Mouse (Mus musculus) urinary bladder, postnatal 14 days (tissue): Measurements from ENCODE around the gene Rbm39.
"Not testable (repeated sequence)": the region's sequence is repeated elsewhere in the genome, so short reads cannot be mapped to it uniquely, and the experiment has no call there.

Experiments
- DNase-seq: peaks from one replicate; pipeline ENCODE4 v3.0.0; 2021; ENCODE audit warnings: low spot score

The Rbm39 gene

DNA sequence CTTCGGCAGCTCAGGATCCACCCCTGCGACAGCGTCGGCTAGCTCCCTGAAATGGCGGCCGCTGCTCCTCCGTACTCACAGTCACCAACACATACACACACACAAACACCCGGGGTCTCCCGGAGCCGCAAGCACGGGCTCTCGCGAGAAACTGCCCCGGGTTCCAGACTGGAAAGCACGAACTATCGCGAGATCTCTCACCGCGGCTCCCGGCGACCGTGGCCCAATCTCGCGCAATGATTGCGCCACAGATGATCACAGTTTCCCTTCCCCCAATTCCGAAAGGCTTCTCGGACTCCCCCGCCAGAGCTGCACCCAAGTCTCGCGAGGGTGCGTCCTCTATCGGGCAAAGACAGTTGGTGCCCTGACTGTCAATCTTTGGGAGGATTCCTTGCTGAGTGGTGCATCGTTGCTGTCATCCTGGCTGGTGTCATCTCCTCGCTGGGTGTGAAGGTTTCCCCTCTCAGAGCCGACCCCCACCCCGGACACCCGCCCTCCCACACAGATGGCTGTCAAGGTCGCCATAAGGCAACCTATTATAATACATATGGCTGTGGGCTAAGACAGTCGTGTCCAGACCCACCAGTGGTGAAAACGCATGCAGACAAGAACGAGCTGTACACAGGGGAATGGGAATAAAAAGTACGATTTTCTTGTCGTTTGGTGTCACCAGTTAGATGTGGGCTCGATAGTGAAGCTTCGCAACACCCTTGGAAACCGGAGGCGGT is at the start of gene Rbm39:
TSS of gene Rbm39 (minus strand) at position 145 of the 728 bp plus-strand sequence.
- peak; percentile 100 for DNase-seq

- no peak for DNase-seq
Measured at GRCm38 (mm10) chr2:156229171-156229570, 49.1 kb upstream of the Rbm39 start.

DNA sequence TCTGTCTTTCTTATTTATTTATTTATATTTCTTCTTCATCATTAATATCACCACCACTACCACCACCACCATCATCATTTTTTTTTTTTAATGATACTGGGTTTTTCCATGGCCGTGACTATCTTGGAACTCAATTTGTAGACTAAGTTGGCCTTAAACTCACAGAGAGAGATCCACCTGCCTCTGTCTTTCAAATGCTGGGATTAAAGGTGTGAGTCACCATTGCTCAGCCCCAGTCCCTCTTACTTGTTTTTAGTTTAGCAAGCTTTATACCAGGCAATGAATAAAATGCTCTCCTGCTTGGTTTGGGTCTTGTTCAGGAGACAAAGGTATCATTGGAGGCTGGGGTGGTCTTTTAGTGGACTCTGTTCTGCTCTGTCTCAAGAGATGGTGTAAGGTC is 47.7 kb upstream of the Rbm39 start:
- DNase-seq, result no peak

- DNase-seq, result no peak
Measured at GRCm38 (mm10) chr2:156224043-156224442, 44.0 kb upstream of the Rbm39 start.

DNA sequence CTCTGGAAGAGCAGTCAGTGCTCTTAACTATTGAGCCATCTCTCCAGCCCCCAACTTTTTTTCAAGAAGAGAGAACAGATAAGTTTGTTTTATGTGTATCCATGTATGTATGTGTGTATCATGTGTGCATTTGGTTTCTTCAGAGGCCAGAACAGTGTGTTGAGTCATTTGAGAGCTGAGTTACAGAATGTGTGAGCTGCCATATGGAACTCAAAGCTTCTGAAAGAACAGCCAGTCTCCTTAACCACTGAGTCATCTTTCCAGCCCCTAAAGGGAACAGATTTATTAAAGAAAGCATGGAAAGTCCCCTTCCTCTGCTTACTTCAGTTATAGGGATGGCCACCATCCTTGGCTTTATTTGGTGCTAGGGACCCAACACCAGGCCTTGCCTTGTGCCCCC is 42.1 kb upstream of the Rbm39 start:
- no peak for DNase-seq

DNA sequence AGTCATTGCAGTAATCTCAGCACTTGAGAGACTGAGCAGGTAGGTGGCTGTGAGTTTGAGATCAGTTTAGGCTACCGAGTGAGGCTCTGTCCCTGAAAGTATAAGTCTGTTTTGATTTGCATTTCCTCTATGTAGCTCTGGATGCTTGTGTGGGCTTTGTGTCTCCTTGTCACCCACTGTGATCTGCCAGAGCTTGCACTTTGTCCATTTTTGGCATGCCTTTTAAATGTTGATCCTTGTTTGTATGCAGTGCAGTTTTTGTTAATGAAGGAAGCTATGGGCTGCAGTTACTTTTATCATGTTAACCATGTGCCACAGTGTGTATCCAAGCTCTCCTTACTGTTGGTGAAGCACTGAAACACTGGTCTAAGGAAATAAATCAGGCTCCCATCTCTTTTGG is 37.7 kb upstream of the Rbm39 start:
- no peak for DNase-seq

GRCm38 (mm10) chr2:156203917-156204316 is 23.9 kb upstream of the Rbm39 start:
- DNase-seq, result no peak

GRCm38 (mm10) chr2:156202848-156203437 is 22.9 kb upstream of the Rbm39 start:
- DNase-seq, result peak; percentile 70

DNA sequence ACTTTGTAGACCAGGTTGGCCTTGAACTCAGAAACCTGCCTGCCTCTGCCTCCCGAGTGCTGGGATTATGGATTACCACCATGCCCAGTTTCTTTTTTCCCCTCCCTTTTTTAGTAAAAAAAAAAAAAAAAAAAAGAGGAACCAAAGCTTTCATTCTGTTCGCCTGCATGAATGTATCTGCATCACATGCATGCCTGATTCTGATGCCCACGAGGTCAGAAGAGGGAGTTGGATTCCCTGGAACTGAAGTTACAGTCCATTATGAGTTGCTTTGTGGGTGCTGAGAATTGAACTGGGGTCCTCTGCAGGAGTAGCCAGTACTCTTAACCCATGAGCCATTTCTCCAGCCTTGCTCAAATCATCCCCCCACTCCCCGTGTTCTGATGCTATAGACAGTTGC is 21.4 kb upstream of the Rbm39 start:
- no peak for DNase-seq

GRCm38 (mm10) chr2:156199944-156200343 is 19.9 kb upstream of the Rbm39 start:
- no peak for DNase-seq

DNA sequence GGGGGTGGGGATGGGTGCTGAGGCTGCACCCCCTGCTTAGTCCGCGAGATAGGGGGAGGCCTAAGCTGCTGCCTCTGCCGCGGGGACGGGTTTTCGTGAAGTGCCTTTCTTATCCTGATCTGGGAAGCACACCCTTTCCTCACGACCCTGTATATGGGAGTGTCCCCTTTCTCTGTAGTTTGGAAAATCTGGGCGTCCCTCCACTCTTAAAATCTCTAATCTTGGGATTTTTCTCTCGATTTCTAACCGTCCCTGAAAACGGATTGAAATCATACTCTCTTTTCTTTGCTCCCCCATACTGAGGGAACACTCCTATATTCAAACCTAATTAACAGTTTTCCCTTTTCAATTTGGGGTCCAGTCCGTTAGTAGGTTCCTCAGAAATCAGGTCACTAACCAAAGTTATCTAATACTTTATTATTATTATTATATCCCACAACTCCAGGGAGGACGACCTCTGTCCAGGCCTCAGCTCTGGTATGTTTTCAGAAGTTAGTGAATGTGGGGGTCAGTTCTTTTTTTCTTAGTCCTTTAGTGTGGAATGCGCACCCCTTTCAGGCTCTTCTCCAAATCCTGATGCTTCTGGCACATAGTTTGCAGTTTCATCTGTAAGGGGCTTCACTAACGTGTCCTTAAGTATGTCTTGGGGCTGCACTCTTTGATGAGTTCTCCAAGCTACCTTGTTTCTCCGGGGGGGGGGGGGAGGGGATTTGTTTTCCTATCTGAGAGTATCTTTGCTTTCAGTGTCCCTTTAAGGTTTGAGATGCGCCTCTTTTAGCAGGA is 17.3 kb upstream of the Rbm39 start:
- no peak for DNase-seq

- peak; percentile 98 for DNase-seq
Measured at GRCm38 (mm10) chr2:156196302-156197128, 16.5 kb upstream of the Rbm39 start, which contains the start of gene Phf20. TSS of gene Phf20 (plus strand) at chr2:156196466.

DNA sequence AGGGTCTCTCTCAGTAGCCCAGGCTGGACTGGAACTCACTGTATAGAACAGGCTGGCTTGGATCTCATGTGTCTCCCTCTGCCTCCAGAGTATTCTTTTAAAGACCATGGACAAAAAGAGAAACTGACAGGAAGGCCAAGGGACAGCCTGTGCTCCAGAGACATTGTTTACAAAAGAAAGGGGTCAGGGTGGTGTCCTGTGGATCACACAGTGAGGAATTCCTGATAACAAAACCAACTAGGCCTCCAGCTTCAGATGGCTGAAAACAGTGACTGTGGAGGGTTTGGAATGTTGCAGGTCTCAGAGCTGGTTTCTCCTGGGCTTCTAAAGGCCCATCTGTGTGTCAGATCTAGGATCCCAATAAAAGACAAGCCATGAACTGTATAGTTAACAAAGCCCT is 14.5 kb upstream of the Rbm39 start:
- DNase-seq, result no peak

GRCm38 (mm10) chr2:156193066-156193862 is 13.2 kb upstream of the Rbm39 start:
- no peak for DNase-seq

- no peak for DNase-seq
Measured at GRCm38 (mm10) chr2:156192068-156192467, 12.0 kb upstream of the Rbm39 start.

DNA sequence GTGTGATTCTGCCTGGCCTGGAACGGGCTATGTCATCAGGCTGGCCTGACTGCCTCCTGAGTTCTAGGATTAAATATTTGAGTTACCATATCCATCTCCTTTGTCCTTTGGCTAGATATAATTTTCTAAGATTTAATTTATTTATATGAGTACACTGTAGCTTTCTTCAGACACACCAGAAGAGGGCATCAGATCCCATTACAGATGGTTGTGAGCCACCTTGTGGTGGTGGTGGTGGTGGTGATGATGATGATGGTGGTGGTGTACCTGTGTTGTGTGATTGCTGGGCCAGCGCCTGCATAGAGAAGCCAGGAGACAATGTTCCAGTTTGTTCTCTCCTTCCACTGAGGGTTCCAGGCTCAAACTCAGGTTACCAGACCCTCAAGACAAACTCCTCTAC is 11.5 kb upstream of the Rbm39 start:
- no peak for DNase-seq

GRCm38 (mm10) chr2:156190004-156190896 is 10.2 kb upstream of the Rbm39 start:
- DNase-seq, result no peak

DNA sequence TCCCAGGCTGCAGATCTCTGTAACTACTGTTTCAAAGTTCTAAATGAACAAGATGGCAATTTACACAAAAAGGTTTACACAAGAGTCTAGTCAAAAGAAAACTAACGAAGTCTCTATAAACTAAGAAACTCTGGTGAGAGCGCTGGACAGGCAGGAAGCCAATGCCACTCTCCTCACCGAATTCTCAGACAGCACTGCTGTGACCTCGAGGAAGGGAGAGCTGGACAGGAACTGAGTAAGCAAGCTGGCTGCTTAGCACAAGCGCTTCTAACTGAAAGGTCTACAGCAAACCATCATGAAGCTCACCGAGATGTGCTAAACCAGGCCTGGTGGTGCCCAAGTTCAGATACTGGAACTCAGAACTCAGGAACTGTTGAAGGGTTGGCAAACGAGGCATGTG is 9.2 kb upstream of the Rbm39 start:
- not testable (repeated sequence) for DNase-seq

DNA sequence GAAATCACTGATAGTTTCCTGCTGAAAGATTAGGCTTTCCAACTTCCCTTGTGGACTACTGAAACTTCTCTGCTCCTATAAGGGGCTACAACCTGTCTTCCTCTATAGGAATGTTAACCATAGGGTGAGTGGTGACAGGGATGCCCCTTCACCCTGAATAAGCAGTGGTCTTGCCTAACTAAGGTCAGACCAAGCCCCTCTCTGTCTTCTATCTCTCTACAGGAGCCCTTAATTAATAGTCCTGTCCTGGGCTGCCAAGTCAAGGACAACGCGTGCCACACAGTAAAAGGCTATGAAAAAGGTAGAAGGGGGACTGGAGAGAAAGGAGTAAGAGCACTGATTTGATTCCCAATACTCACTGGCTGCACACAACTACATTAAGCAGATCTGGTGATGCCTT is 1.6 kb upstream of the Rbm39 start:
- DNase-seq, result no peak
